Mouse (Mus musculus): ENCODE measurements around the gene Suclg2.

Gene Suclg2

DNA sequence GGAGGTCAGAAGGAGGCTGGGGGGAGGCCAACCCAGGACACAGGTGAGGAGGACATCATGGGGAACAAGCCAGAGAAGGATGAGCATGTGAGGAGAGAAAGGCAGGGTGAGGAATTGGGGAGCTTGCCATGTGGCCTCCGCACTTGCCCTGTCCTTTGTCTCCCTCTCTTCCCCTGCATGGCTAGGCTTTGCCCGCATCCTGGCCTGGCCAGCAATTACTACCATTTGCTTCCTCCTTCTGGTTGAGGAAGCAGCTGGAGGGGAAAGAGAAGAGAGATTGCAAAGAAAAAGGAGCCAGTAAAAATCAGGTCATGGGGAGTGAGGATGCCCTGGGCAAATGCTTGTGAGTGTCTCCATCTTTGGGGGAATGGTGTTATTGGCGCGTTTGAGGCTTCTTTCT, 234.9 kb downstream of the Suclg2 start:
- DNase-seq (ENCODE audit: extremely low read depth, insufficient read length, low spot score) = no peak

DNA sequence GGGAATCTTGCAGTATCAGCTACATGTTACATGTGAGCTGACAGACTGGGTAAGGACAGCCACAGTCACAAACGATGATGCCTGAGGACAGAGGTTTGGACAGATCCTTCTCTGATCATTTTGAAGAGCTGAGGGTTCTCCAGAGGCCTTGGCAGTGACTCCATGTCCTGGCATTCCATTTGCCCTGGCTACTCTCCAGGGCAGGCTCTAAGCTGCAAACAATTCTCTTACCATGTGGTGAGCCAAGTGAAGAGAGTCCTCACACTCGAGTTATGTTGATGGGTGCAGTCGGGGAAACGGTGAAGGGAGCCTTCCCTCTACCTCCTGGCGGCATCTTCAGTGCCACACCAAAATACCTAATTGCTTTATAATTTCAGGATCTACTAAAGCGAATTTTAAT, 235.5 kb downstream of the Suclg2 start:
- DNase-seq (ENCODE audit: extremely low read depth, insufficient read length, low spot score) = no peak

- no peak for DNase-seq (ENCODE audit: extremely low read depth, insufficient read length, low spot score)
Measured at GRCm38 (mm10) chr6:95479801-95480200, 238.8 kb downstream of the Suclg2 start.

DNA sequence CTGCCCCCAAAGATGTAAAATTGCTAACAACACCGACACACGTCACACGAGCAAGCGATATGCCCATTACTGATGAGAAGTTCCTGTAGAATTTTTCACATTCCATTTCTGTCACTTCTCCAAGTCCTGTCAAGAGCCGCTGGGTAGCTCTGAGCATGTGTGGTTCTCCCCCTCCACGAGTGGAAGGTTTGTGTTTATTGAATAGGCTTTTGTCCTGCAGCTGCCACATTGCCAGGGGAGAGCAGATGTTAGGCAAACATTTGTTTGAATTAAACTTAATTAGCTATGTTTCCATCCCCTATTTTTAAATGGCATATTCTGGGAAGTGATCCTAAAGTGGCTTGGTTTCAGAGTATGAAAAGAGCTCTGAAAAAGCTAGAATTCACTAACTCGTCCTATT, 249.1 kb downstream of the Suclg2 start:
- no peak for DNase-seq (ENCODE audit: extremely low read depth, insufficient read length, low spot score)

DNA sequence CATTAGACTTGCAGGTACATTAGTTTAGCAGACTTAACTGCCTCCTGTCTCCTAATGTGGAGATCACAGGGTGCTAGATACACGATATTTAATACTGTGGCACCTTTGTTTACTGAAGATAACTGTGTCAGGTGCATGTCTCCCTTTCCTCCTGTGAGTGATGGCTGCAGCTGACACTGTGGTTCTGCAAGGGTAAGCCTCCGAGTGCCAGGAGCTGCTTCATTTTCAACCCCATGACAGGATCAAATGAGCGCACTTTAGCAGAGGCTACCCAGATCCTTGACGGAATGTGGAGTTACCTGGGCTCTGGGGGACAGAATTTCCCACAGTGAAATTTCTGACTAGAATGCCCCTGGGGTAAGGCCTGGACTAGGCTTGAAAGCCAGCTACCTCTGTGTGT, 253.3 kb downstream of the Suclg2 start:
- no peak for DNase-seq (ENCODE audit: extremely low read depth, insufficient read length, low spot score)

DNA sequence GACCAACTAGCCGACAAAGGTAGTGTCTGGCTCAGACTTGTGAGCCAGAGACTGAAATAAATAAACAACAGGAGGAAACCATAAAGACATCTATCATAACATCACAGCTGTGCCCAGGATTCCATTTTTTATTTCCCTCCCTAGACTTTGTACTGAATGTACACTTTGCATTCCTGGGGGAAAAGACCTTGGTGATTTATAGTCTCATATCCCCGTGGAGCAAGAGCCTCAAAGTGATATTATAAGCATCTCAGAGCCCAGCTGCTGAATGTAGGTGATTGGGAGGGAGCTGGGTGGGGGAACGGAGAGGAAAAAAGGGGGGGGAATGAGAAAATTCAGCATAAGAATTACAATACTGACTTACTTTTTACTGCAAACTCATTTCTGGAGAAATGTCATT, 259.2 kb downstream of the Suclg2 start:
- no peak for DNase-seq (ENCODE audit: extremely low read depth, insufficient read length, low spot score)

- no peak for DNase-seq (ENCODE audit: extremely low read depth, insufficient read length, low spot score)
Measured at GRCm38 (mm10) chr6:95446151-95446550, 272.4 kb downstream of the Suclg2 start.

DNA sequence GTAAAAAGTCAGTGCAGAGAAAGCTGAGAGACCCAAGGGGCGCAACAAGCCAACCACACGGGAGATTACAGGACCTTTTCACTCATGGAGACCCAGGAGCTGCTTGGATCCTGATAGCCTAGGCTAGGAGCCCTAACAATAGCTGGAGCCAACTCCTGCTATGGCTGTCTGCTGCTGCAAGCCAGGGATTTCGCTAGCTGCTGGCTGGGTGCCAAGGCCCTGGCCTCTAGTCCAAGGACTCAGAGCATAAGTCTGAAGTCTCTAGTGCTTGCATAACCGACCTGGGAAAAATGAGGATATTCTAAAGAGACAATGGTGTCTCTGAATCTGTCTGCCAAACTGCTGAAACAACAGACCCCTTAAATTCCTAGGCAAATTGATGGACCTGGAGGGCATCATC, 273.6 kb downstream of the Suclg2 start:
- no peak for DNase-seq (ENCODE audit: extremely low read depth, insufficient read length, low spot score)

Measured in 3134 (cell line).